Mouse (Mus musculus) neural tube, embryonic 11.5 days (tissue): ENCODE results near the gene Mrc2. TPM values are rescaled to one million over a fixed set of nuclear protein-coding genes. Genes with fewer than 3 reads are reported as not detected.

Source experiments
- ATAC-seq: fragments of 200-750 bp; cut with Nextera tagmentation; 2 replicates; pipeline ENCODE4 v1.8.0; 2017; ENCODE audit warnings: moderate number of reproducible peaks, mild to moderate bottlenecking, moderate TSS enrichment, moderate library complexity; ENCODE audit not compliant: insufficient read depth, low FRiP score, low TSS enrichment
- DNase-seq: peaks from one replicate; pipeline ENCODE4 v3.0.0-alpha.2; 2015; ENCODE audit warnings: low spot score
- H3K27ac ChIP-seq: fragments of 300-500 bp; sonication (generic); 2 replicates; pipeline ENCODE4 v1.5.1; 2014; ENCODE audit warnings: low read depth, mild to moderate bottlenecking, low read length
- H3K27me3 ChIP-seq: fragments of 300-500 bp; sonication (generic); 2 replicates; pipeline ENCODE4 v1.6.1; 2014; ENCODE audit warnings: mild to moderate bottlenecking, low read length, mixed read lengths; ENCODE audit not compliant: control insufficient read depth, insufficient read depth
- H3K36me3 ChIP-seq: fragments of 300-500 bp; sonication (generic); 2 replicates; pipeline ENCODE4 v1.6.1; 2014; ENCODE audit warnings: mild to moderate bottlenecking, low read length, moderate library complexity, mixed read lengths; ENCODE audit not compliant: control insufficient read depth, insufficient read depth
- H3K4me1 ChIP-seq: fragments of 300-500 bp; sonication (generic); 2 replicates; pipeline ENCODE4 v1.6.1; 2014; ENCODE audit warnings: low read length, mixed read lengths; ENCODE audit not compliant: control insufficient read depth, insufficient read depth
- H3K4me2 ChIP-seq: fragments of 300-500 bp; sonication (generic); 2 replicates; pipeline ENCODE4 v1.6.1; 2014; ENCODE audit warnings: low read depth, mild to moderate bottlenecking, moderate library complexity
- H3K4me3 ChIP-seq: fragments of 300-500 bp; sonication (generic); 2 replicates; pipeline ENCODE4 v1.5.1; 2014; ENCODE audit warnings: low read depth, low read length
- H3K9ac ChIP-seq: fragments of 300-500 bp; sonication (generic); 2 replicates; pipeline ENCODE4 v1.6.1; 2014; ENCODE audit warnings: mild to moderate bottlenecking, low read length
- H3K9me3 ChIP-seq: fragments of 300-500 bp; sonication (generic); 2 replicates; pipeline ENCODE4 v1.6.1; 2016; ENCODE audit warnings: low read length; ENCODE audit not compliant: control insufficient read depth
- WGBS: fragments of 180-500 bp; shearing (Covaris S2); extraction: QIAGEN DNeasy Blood & Tissue Kit; methylation state at CpG from one replicate; pipeline ENCODE4 v1.1.7; 2014; 5-methylcytosine and 5-hydroxymethylcytosine counted together
- polyA plus RNA-seq: library from polyadenylated mRNA; unstranded; fragments of >200 nt; fragmentation: Nextera tagmentation; extraction: Ambion mirVana; gene quantifications from 2 replicates; pipeline ENCODE4 v1.2.1, GENCODE M21; 2014

The Mrc2 gene
- polyA plus RNA-seq, 1 experiment from 2014 or later = 9.3 TPM

DNA sequence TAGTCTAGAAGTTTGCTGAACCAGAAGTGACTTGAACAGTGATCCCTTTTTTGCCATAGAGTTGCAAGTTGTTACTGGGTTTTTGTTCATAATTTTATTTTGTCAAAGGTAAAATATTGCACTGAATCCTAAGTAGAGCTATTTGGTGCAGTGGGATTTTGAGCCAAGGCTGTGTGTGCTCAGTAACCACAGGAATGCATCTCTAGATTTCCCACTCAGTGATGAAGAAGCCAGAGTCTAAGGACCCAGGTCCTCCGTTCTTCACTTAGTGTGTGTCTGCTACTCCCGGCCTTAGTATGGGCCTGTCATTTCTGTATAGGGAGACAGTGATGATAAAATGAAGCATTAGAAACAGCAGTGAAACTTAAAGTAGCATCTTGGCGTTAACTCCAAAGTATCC lies 27.5 kb upstream of the Mrc2 start:
- H3K27ac ChIP-seq = no peak overlapping the region
- H3K9me3 ChIP-seq = no peaks in the 10 kb centered on the region
- ATAC-seq (no peak), DNase-seq (no peak)
- no peak overlapping the region for H3K4me2 ChIP-seq
- WGBS = 92% methylated on average over 3 of the region's 3 CpGs
- no peaks in the 10 kb centered on the region; the same call in 1 of the 2 replicates for H3K4me1 ChIP-seq
- H3K9ac ChIP-seq = no peak overlapping the region
- no peaks in the 10 kb centered on the region for H3K27me3 ChIP-seq
- H3K36me3 ChIP-seq = no peaks in the 10 kb centered on the region
- no peak overlapping the region for H3K4me3 ChIP-seq

DNA sequence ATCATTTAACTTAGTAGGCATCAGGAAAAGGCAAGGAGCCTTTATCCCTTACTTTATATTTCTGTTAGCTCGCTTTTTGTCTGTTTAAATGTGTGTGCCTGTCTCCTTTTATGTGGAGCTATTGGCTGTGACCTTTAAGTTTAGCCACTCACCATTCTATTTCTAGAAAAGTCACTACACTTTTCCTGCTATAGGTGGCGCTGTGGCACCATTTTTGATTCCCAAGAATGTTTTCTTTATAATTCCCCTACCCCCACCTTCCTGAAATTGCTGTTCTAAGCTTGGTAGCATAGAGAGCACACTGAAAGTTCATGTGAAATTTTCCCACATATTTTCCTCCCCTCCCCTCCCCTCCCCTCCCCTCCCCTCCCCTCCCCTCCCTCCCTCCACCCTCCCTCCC lies 22.3 kb upstream of the Mrc2 start:
- no peaks in the 10 kb centered on the region for H3K27me3 ChIP-seq
- H3K36me3 ChIP-seq = no peaks in the 10 kb centered on the region
- 25% methylated on average over 2 of the region's 2 CpGs for WGBS
- no peak overlapping the region for H3K27ac ChIP-seq
- no peaks in the 10 kb centered on the region for H3K9me3 ChIP-seq
- no peak overlapping the region for H3K4me3 ChIP-seq
- no peak for ATAC-seq
- no peaks in the 10 kb centered on the region for H3K4me1 ChIP-seq
- no peak overlapping the region for H3K4me2 ChIP-seq
- H3K9ac ChIP-seq = no peak overlapping the region
- DNase-seq = peak; percentile 60

GRCm38 (mm10) chr11:105280456-105280855 lies 12.0 kb upstream of the Mrc2 start:
- Histone ChIP-seq H3K9me3 (no peaks in the 10 kb centered on the region), H3K4me2 (no peak overlapping the region), H3K36me3 (peaks cover 5% of the 10 kb centered on the region; the same call in 1 of the 2 replicates), H3K27me3 (no peaks in the 10 kb centered on the region), H3K27ac (no peak overlapping the region), H3K4me3 (no peak overlapping the region), H3K9ac (no peak overlapping the region), H3K4me1 (peaks cover under 1% of the 10 kb centered on the region; the same call in 1 of the 2 replicates)
- ATAC-seq (no peak), DNase-seq (no peak)
- 84% methylated on average over 6 of the region's 6 CpGs for whole genome bisulfite sequencing

DNA sequence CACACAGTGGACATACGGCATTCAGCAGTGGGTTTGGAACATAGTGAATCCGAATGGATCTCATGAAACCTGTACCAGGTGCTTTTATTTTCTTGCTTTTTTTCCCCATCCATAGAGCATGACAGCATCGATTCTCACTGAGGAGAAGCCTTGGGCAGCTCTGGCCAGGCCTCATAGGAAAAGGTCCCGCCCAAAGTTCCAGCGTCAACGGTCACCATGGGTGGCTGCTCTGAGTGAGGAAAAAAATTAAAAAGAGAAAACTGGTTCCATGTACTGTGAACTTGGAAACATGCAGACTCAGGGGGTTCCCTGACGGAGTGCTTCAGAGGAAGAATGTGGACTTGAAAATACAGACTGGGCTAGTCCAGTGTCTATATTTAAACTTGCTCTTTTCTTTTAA lies 11.2 kb upstream of the Mrc2 start:
- DNase-seq (no peak), ATAC-seq (no peak)
- H3K4me3 ChIP-seq = no peak overlapping the region
- H3K9me3 ChIP-seq = no peaks in the 10 kb centered on the region
- H3K9ac ChIP-seq = no peak overlapping the region
- no peak overlapping the region for H3K27ac ChIP-seq
- H3K36me3 ChIP-seq = peaks cover 2% of the 10 kb centered on the region; the same call in 1 of the 2 replicates
- no peak overlapping the region for H3K4me2 ChIP-seq
- 77% methylated on average over 7 of the region's 7 CpGs for WGBS
- H3K27me3 ChIP-seq = no peaks in the 10 kb centered on the region
- H3K4me1 ChIP-seq = peaks cover 7% of the 10 kb centered on the region

GRCm38 (mm10) chr11:105281763-105282459 lies 10.5 kb upstream of the Mrc2 start:
- Histone ChIP-seq H3K4me1 (peaks cover 7% of the 10 kb centered on the region), H3K9me3 (no peaks in the 10 kb centered on the region), H3K9ac (no peak overlapping the region), H3K27me3 (no peaks in the 10 kb centered on the region), H3K27ac (0 out of 2 replicates have a peak overlapping the region, but pooled peaks have one; percentile 14), H3K4me2 (no peak overlapping the region), H3K4me3 (no peak overlapping the region), H3K36me3 (no peaks in the 10 kb centered on the region)
- no peak for DNase-seq
- ATAC-seq = no peak
- 69% methylated on average over 12 of the region's 12 CpGs for WGBS

DNA sequence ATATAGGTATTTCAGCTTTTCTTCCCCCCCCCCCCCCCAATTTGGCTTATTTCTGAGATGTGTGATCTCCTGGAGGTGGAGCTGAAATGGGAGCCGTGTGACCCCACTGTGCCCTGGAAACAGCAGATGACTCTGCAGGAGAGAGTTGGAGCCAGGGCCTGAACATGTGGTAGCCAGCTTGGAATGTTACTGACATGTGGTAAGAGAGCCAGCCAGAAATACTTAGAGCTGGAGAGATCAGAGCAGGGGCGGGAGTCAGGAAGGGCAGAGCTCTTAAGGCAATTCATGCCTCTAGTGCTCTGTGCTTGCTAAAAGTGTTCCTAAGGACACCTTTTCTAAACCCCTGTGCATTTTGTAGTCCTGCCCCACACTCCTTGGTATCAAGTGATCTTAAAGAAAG lies 10.0 kb upstream of the Mrc2 start:
- ATAC-seq (no peak), DNase-seq (peak; percentile 35)
- no peak overlapping the region for H3K27ac ChIP-seq
- H3K27me3 ChIP-seq = no peaks in the 10 kb centered on the region
- no peaks in the 10 kb centered on the region for H3K36me3 ChIP-seq
- H3K9ac ChIP-seq = no peak overlapping the region
- peaks cover 7% of the 10 kb centered on the region for H3K4me1 ChIP-seq
- WGBS = 51% methylated on average over 2 of the region's 2 CpGs
- no peaks in the 10 kb centered on the region for H3K9me3 ChIP-seq
- no peak overlapping the region for H3K4me2 ChIP-seq
- no peak overlapping the region for H3K4me3 ChIP-seq

DNA sequence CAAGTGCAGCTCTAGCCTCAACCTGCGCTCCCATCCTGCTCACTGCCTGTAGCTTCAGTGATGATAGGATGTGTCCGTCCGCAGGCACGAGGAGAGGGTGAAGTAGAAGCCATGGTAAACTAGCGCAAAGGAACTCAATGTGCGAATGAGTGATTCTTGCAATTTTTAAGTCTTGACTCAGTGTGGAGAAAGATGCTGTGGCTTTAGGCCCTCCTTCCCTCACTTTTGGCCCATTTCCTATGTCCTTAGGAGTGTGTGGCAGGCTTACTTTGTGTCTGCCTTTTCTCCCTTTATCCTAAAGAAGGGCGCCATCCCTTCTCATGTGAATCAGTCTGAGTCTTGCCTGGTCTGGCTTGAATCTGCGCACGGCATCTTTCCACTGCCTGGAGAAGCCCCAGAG lies 9.4 kb upstream of the Mrc2 start:
- no peak for ATAC-seq
- WGBS = 88% methylated on average over 9 of the region's 9 CpGs
- Histone ChIP-seq H3K4me1 (peaks cover 7% of the 10 kb centered on the region), H3K36me3 (no peaks in the 10 kb centered on the region), H3K9ac (no peak overlapping the region), H3K27ac (no peak overlapping the region), H3K4me3 (no peak overlapping the region), H3K27me3 (no peaks in the 10 kb centered on the region), H3K9me3 (no peaks in the 10 kb centered on the region), H3K4me2 (no peak overlapping the region)
- no peak for DNase-seq

DNA sequence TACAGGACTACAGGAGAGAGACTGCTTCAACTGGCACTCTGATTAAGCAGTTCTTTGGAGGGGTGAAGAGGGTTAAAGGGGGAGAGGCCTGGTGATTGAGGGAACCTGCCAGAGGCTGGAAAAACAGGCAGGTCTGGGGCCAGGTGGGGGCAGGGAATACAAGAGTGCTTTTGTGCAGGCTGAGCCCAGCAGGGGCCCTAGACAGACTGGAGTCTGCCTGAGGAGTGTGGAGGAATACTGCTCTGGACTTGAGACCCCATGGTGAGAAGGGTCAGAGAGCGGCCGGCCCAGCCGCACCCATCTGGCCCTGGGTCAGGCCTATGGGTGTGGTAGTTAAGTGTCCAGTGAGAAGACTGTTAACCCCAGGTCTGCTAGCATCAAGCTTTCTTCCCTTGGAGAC lies 6.7 kb upstream of the Mrc2 start:
- Histone ChIP-seq H3K27ac (no peak overlapping the region), H3K9me3 (no peaks in the 10 kb centered on the region), H3K27me3 (no peaks in the 10 kb centered on the region), H3K9ac (no peak overlapping the region), H3K36me3 (no peaks in the 10 kb centered on the region; the same call in 1 of the 2 replicates), H3K4me1 (peaks cover 7% of the 10 kb centered on the region), H3K4me2 (no peak overlapping the region), H3K4me3 (no peak overlapping the region)
- DNase-seq (no peak), ATAC-seq (no peak)
- 38% methylated on average over 3 of the region's 3 CpGs for WGBS

GRCm38 (mm10) chr11:105289403-105289802 lies 3.0 kb upstream of the Mrc2 start:
- Histone ChIP-seq H3K4me1 (peaks cover 18% of the 10 kb centered on the region), H3K27me3 (no peaks in the 10 kb centered on the region), H3K9me3 (no peaks in the 10 kb centered on the region), H3K36me3 (no peaks in the 10 kb centered on the region; the same call in 1 of the 2 replicates), H3K4me3 (no peak overlapping the region), H3K4me2 (no peak overlapping the region), H3K27ac (no peak overlapping the region), H3K9ac (no peak overlapping the region)
- DNase-seq (no peak), ATAC-seq (no peak)
- WGBS = 64% methylated on average over 3 of the region's 3 CpGs
